Mouse (Mus musculus): ENCODE measurements around the gene 9130023H24Rik. TPM values are rescaled to one million over a fixed set of nuclear protein-coding genes. Genes with fewer than 3 reads are reported as not detected.

The 9130023H24Rik gene
- total RNA-seq, 1 experiment: 2.6 TPM

DNA sequence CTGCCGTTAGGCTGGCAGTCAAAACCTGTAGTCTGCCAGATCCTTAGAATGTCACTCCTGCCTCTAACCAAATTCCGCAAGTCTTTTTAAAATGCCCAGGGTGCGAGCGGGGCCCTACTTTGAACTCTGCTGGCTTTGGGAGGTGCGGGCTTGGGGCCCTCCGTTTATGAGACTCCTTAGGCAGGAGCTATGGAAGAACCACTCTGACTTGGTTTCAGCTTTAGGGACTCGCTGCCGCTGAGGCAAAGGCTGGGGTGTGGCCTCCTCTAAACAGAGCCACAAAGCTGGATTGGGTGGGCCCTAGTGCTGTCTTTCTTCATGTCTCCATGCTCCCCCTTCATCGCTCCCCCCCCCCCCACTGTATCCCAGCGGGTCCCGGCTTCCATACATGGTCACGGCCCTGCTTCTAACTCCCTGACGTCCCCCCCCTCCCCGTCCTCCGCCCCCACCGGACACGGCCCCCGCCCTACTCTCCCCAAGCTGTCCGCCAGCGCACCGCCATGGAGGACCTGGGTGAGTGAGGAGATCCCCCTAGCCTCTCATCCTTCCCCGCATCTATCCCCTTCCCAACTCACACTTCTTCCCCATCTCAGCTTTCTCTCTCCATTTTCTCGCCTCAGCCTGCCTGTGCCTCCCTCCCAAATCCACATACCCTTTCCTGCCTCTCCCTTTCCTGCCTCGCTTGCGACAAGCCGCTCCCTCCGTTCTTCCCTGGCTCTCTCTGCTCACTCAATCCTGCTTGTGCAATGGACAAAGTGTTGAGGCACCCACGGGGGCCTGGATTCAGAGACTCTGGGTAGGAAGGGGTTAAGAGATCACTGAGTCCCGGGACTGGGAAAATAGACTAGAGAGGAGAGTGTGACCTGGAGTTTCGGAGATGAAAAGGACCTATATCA is 8.9 kb upstream of the 9130023H24Rik start, which contains the start of gene Tgfb1i1:
Tgfb1i1 (plus strand) TSS at position 317 of the 896 bp plus-strand sequence.
- Histone ChIP-seq H3K4me1 (ENCODE audit: control insufficient read depth in 2 of 2, insufficient read depth in 2 of 2, low read length in 2 of 2, poor library complexity in 1 of 2) (peaks cover 2% of the 10 kb centered on the region in 2 experiments; a peak in 2 of 4 replicates), H3K9me3 (ENCODE audit: control insufficient read depth, insufficient read depth, low read depth, low read length) (no peaks in the 10 kb centered on the region), H3K4me3 (ENCODE audit: insufficient read depth in 1 of 2, low read depth in 1 of 2, low read length in 2 of 2, poor library complexity in 1 of 2, severe bottlenecking in 1 of 2) (peak within 1 kb of the TSS; percentile 77 to 86), H3K9ac (ENCODE audit: insufficient read depth, low read depth, low read length, poor library complexity, severe bottlenecking) (peak within 1 kb of the TSS; percentile 72), H3K27ac (ENCODE audit: insufficient read depth, low read depth, low read length, poor library complexity, severe bottlenecking) (peak within 1 kb of the TSS; percentile 43; the same call in 1 of the 2 replicates), H3K36me3 (ENCODE audit: control insufficient read depth, insufficient read depth, low read length, poor library complexity, severe bottlenecking) (peaks cover 12% of the 10 kb centered on the region)
- peak; percentile 44 for DNase-seq (ENCODE audit: low read depth, low spot score)
- TF ChIP-seq HCFC1 (IDR thresholded peaks at IDR 0.05; ENCODE audit: borderline replicate concordance, insufficient read depth, low read length): no peak
- no peak for TF ChIP-seq ZNF384 (IDR thresholded peaks at IDR 0.05; ENCODE audit: low read depth, low read length)
- no peak for TF ChIP-seq ZC3H11A (IDR thresholded peaks at IDR 0.05; ENCODE audit: borderline replicate concordance, low read depth, low read length)
- no peak for TF ChIP-seq MAFK (IDR thresholded peaks at IDR 0.05; ENCODE audit: insufficient read depth, low read depth, low read length)
- no peak for TF ChIP-seq CHD2 (IDR thresholded peaks at IDR 0.05; ENCODE audit: low read depth, low read length)
- in situ Hi-C loops (cut with MboI; ENCODE audit: low sequenced_read_pairs in 2 of 2, unreplicated experiment in 2 of 2): no loop called here

DNA sequence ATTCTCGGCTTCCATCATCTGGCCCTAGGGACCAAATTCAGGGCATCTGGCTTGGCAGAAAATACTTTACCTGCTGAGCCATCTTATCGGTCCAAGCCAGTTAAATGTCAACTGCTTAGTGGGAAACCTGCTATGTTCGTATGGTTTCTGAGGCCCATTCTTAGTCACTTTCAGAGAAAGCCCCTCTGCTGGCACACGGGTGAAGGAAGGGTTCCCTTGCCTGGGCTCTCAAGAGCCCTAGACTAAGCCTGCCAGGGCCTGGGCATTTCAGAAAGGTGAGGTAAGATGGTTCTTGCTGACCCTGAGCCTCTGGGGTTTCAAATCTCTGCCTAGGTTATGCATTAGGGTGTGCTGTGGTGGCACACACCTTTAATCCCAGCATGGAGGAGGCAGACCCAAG is 7.7 kb upstream of the 9130023H24Rik start:
- H3K4me3 ChIP-seq (ENCODE audit: insufficient read depth in 1 of 2, low read depth in 1 of 2, low read length in 2 of 2, poor library complexity in 1 of 2, severe bottlenecking in 1 of 2): no peak overlapping the region
- in situ Hi-C loops (cut with MboI; ENCODE audit: low sequenced_read_pairs in 2 of 2, unreplicated experiment in 2 of 2): no loop called here
- peaks cover 2% of the 10 kb centered on the region in 2 experiments; a peak in 2 of 4 replicates for H3K4me1 ChIP-seq (ENCODE audit: control insufficient read depth in 2 of 2, insufficient read depth in 2 of 2, low read length in 2 of 2, poor library complexity in 1 of 2)
- no peak for DNase-seq (ENCODE audit: low read depth, low spot score)
- no peaks in the 10 kb centered on the region for H3K9me3 ChIP-seq (ENCODE audit: control insufficient read depth, insufficient read depth, low read depth, low read length)
- no peak overlapping the region for H3K27ac ChIP-seq (ENCODE audit: insufficient read depth, low read depth, low read length, poor library complexity, severe bottlenecking)
- peaks cover 14% of the 10 kb centered on the region for H3K36me3 ChIP-seq (ENCODE audit: control insufficient read depth, insufficient read depth, low read length, poor library complexity, severe bottlenecking)
- TF ChIP-seq CHD2 (IDR thresholded peaks at IDR 0.05; ENCODE audit: low read depth, low read length) (no peak), MAFK (IDR thresholded peaks at IDR 0.05; ENCODE audit: insufficient read depth, low read depth, low read length) (no peak), ZC3H11A (IDR thresholded peaks at IDR 0.05; ENCODE audit: borderline replicate concordance, low read depth, low read length) (no peak), ZNF384 (IDR thresholded peaks at IDR 0.05; ENCODE audit: low read depth, low read length) (no peak), HCFC1 (IDR thresholded peaks at IDR 0.05; ENCODE audit: borderline replicate concordance, insufficient read depth, low read length) (no peak)
- no peak overlapping the region for H3K9ac ChIP-seq (ENCODE audit: insufficient read depth, low read depth, low read length, poor library complexity, severe bottlenecking)

DNA sequence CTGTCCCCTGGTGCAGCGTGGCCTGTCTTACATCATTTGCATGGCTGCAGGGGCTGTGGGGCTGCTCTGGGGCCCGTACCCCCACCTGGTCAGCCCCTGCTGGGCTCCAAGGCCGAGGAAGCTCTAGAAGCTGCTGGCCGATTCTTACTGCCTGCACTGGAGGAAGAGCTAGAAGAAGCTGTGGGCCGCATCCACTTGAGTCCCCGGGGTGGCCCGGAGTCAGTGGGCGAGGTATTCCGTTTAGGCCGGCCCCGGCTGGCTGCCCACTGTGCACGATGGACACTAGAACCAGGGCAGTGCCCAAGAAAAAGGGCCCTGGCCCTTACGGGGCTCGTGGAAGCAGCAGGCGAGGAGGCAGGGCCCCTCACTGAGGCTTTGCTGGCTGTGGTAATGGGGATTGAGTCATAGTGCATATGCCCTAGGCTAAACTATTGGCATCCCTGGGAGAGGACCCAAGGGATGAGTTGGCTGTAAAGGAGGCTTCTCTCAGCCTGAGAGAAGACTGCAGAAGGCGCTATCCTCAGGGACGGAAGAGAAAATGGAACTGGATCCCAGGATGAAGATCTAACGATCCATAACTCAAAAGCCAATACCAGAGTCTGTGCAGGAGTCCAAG is 6.7 kb upstream of the 9130023H24Rik start:
- DNase-seq (ENCODE audit: low read depth, low spot score): no peak
- Histone ChIP-seq H3K4me1 (ENCODE audit: control insufficient read depth in 2 of 2, insufficient read depth in 2 of 2, low read length in 2 of 2, poor library complexity in 1 of 2) (peaks cover 2% of the 10 kb centered on the region in 2 experiments; a peak in 2 of 4 replicates), H3K9ac (ENCODE audit: insufficient read depth, low read depth, low read length, poor library complexity, severe bottlenecking) (no peak overlapping the region), H3K27ac (ENCODE audit: insufficient read depth, low read depth, low read length, poor library complexity, severe bottlenecking) (no peak overlapping the region), H3K4me3 (ENCODE audit: insufficient read depth in 1 of 2, low read depth in 1 of 2, low read length in 2 of 2, poor library complexity in 1 of 2, severe bottlenecking in 1 of 2) (no peak overlapping the region), H3K36me3 (ENCODE audit: control insufficient read depth, insufficient read depth, low read length, poor library complexity, severe bottlenecking) (peaks cover 20% of the 10 kb centered on the region), H3K9me3 (ENCODE audit: control insufficient read depth, insufficient read depth, low read depth, low read length) (no peaks in the 10 kb centered on the region)
- in situ Hi-C loops (cut with MboI; ENCODE audit: low sequenced_read_pairs in 2 of 2, unreplicated experiment in 2 of 2): no loop called here
- no peak for TF ChIP-seq ZNF384 (IDR thresholded peaks at IDR 0.05; ENCODE audit: low read depth, low read length)
- no peak for TF ChIP-seq ZC3H11A (IDR thresholded peaks at IDR 0.05; ENCODE audit: borderline replicate concordance, low read depth, low read length)
- TF ChIP-seq MAFK (IDR thresholded peaks at IDR 0.05; ENCODE audit: insufficient read depth, low read depth, low read length): no peak
- no peak for TF ChIP-seq HCFC1 (IDR thresholded peaks at IDR 0.05; ENCODE audit: borderline replicate concordance, insufficient read depth, low read length)
- no peak for TF ChIP-seq CHD2 (IDR thresholded peaks at IDR 0.05; ENCODE audit: low read depth, low read length)

GRCm38 (mm10) chr7:128243921-128244320 is 6.1 kb upstream of the 9130023H24Rik start:
- Histone ChIP-seq H3K4me1 (ENCODE audit: control insufficient read depth in 2 of 2, insufficient read depth in 2 of 2, low read length in 2 of 2, poor library complexity in 1 of 2) (peaks cover 2 to 4% of the 10 kb centered on the region in 2 experiments; a peak in 2 of 4 replicates), H3K36me3 (ENCODE audit: control insufficient read depth, insufficient read depth, low read length, poor library complexity, severe bottlenecking) (peaks cover 19% of the 10 kb centered on the region)
- TF ChIP-seq CHD2 (IDR thresholded peaks at IDR 0.05; ENCODE audit: low read depth, low read length) (no peak), MAFK (IDR thresholded peaks at IDR 0.05; ENCODE audit: insufficient read depth, low read depth, low read length) (no peak), ZC3H11A (IDR thresholded peaks at IDR 0.05; ENCODE audit: borderline replicate concordance, low read depth, low read length) (no peak), ZNF384 (IDR thresholded peaks at IDR 0.05; ENCODE audit: low read depth, low read length) (no peak), HCFC1 (IDR thresholded peaks at IDR 0.05; ENCODE audit: borderline replicate concordance, insufficient read depth, low read length) (no peak)

More at GRCm38 (mm10) chr7:128243921-128244320, 6.1 kb upstream of the 9130023H24Rik start:
- Histone ChIP-seq H3K27ac (ENCODE audit: insufficient read depth, low read depth, low read length, poor library complexity, severe bottlenecking) (no peak overlapping the region), H3K4me3 (ENCODE audit: insufficient read depth in 1 of 2, low read depth in 1 of 2, low read length in 2 of 2, poor library complexity in 1 of 2, severe bottlenecking in 1 of 2) (no peak overlapping the region), H3K9ac (ENCODE audit: insufficient read depth, low read depth, low read length, poor library complexity, severe bottlenecking) (no peak overlapping the region), H3K9me3 (ENCODE audit: control insufficient read depth, insufficient read depth, low read depth, low read length) (no peaks in the 10 kb centered on the region)
- no peak for DNase-seq (ENCODE audit: low read depth, low spot score)
- in situ Hi-C loops (cut with MboI; ENCODE audit: low sequenced_read_pairs in 2 of 2, unreplicated experiment in 2 of 2): no loop called here

Data from ES-E14 (cell line).